Mouse (Mus musculus) midbrain, postnatal 0 days (tissue): ENCODE measurements at regions not wholly inside any gene's neighbourhood (a gene's known extent, or its start where the extent isn't known, plus 50 kb on each side); places are given as distances from the start of the nearest gene placed in this dataset.

Experiments used
- ATAC-seq: fragments of 200-750 bp; cut with Nextera tagmentation; 2 replicates; pipeline ENCODE4 v1.8.0; 2017; ENCODE audit warnings: moderate number of reproducible peaks, mild to moderate bottlenecking, moderate TSS enrichment, moderate library complexity; ENCODE audit not compliant: low FRiP score
- DNase-seq: peaks from one replicate; pipeline ENCODE4 v3.0.0-alpha.2; 2015; ENCODE audit warnings: low spot score
- H3K27ac ChIP-seq: fragments of 300-500 bp; sonication (generic); 2 replicates; pipeline ENCODE4 v1.5.1; 2014; ENCODE audit warnings: low read depth, mild to moderate bottlenecking, low read length, mixed read lengths
- H3K27me3 ChIP-seq: fragments of 300-500 bp; sonication (generic); 2 replicates; pipeline ENCODE4 v1.6.1; 2014; ENCODE audit warnings: low read length, control low read depth, mixed read lengths; ENCODE audit not compliant: insufficient read depth
- H3K36me3 ChIP-seq: fragments of 300-500 bp; sonication (generic); 2 replicates; pipeline ENCODE4 v1.6.1; 2014; ENCODE audit warnings: low read length, control low read depth, mixed read lengths; ENCODE audit not compliant: insufficient read depth
- H3K4me1 ChIP-seq: fragments of 300-500 bp; sonication (generic); 2 replicates; pipeline ENCODE4 v1.6.1; 2014; ENCODE audit warnings: mild to moderate bottlenecking, control low read depth, antibody characterized with exemption, low read length, mixed read lengths; ENCODE audit not compliant: insufficient read depth
- H3K4me2 ChIP-seq: fragments of 300-500 bp; sonication (generic); 2 replicates; pipeline ENCODE4 v1.6.1; 2014; ENCODE audit warnings: low read depth, mild to moderate bottlenecking, low read length, mixed read lengths; ENCODE audit not compliant: poor library complexity, severe bottlenecking
- H3K4me3 ChIP-seq: fragments of 300-500 bp; sonication (generic); 2 replicates; pipeline ENCODE4 v1.5.1; 2014; ENCODE audit warnings: low read depth, mild to moderate bottlenecking, low read length, moderate library complexity
- H3K9ac ChIP-seq: fragments of 300-500 bp; sonication (generic); replicated peaks from 2 replicates; pipeline ENCODE4 v1.6.1; 2014; ENCODE audit warnings: mild to moderate bottlenecking, low read length, moderate library complexity, mixed read lengths; ENCODE audit not compliant: poor library complexity, severe bottlenecking
- H3K9me3 ChIP-seq: fragments of 300-500 bp; sonication (generic); 2 replicates; pipeline ENCODE4 v1.6.1; 2016; ENCODE audit warnings: low read length, control low read depth
- CTCF ChIP-seq: IDR thresholded peaks from 2 replicates; pipeline ENCODE4 v1.5.1; 2016; ENCODE audit warnings: antibody characterized with exemption, mild to moderate bottlenecking
- WGBS: fragments of 180-500 bp; shearing (Covaris S2); extraction: QIAGEN DNeasy Blood & Tissue Kit; methylation state at CpG from one replicate; pipeline ENCODE4 v1.1.7; 2014; 5-methylcytosine and 5-hydroxymethylcytosine counted together

- no peak for TF ChIP-seq CTCF
- 54% methylated on average over 11 of the region's 11 CpGs for WGBS
- Histone ChIP-seq H3K4me2 (no peak overlapping the region), H3K9me3 (no peaks in the 10 kb centered on the region), H3K9ac (no peak overlapping the region), H3K4me3 (no peak overlapping the region), H3K27me3 (no peaks in the 10 kb centered on the region), H3K36me3 (no peaks in the 10 kb centered on the region), H3K27ac (no peak overlapping the region), H3K4me1 (no peaks in the 10 kb centered on the region)
- peak; percentile 76; the same call in 1 of the 2 replicates for ATAC-seq
- peak; percentile 62 for DNase-seq
These were observed 343.8 kb downstream of the Tmem161b start for GRCm38 (mm10) chr13:84565644-84566532.

- TF ChIP-seq CTCF, result no peak
- Histone ChIP-seq H3K9me3 (no peaks in the 10 kb centered on the region), H3K9ac (no peak overlapping the region), H3K27ac (no peak overlapping the region), H3K4me1 (no peaks in the 10 kb centered on the region), H3K4me2 (no peak overlapping the region), H3K4me3 (no peak overlapping the region), H3K27me3 (no peaks in the 10 kb centered on the region), H3K36me3 (no peaks in the 10 kb centered on the region)
- WGBS, result 67% methylated on average over 6 of the region's 6 CpGs
- no peak for DNase-seq
- no peak for ATAC-seq
These were observed 344.4 kb downstream of the Tmem161b start for GRCm38 (mm10) chr13:84566533-84566832.

- H3K4me2 ChIP-seq, result no peak overlapping the region
- no peaks in the 10 kb centered on the region for H3K36me3 ChIP-seq
- H3K4me1 ChIP-seq, result no peaks in the 10 kb centered on the region
- H3K27me3 ChIP-seq, result no peaks in the 10 kb centered on the region
- no peak overlapping the region for H3K4me3 ChIP-seq
- ATAC-seq (no peak), DNase-seq (peak; percentile 47)
- no peak overlapping the region for H3K27ac ChIP-seq
- TF ChIP-seq CTCF, result no peak
- H3K9me3 ChIP-seq, result no peaks in the 10 kb centered on the region
- H3K9ac ChIP-seq, result no peak overlapping the region
These were observed 347.3 kb downstream of the Tmem161b start for GRCm38 (mm10) chr13:84569371-84569770.

GRCm38 (mm10) chr13:84570206-84570605 lies 348.1 kb downstream of the Tmem161b start:
- H3K9ac ChIP-seq, result no peak overlapping the region
- no peak for ATAC-seq
- H3K27me3 ChIP-seq, result no peaks in the 10 kb centered on the region
- no peak overlapping the region for H3K4me2 ChIP-seq
- no peaks in the 10 kb centered on the region for H3K36me3 ChIP-seq
- H3K4me1 ChIP-seq, result no peaks in the 10 kb centered on the region
- H3K4me3 ChIP-seq, result no peak overlapping the region
- no peaks in the 10 kb centered on the region for H3K9me3 ChIP-seq
- no peak for DNase-seq
- WGBS, result 31% methylated on average over 2 of the region's 2 CpGs
- no peak for TF ChIP-seq CTCF
- H3K27ac ChIP-seq, result no peak overlapping the region

GRCm38 (mm10) chr13:84570984-84571844 lies 349.1 kb downstream of the Tmem161b start:
- no peaks in the 10 kb centered on the region for H3K4me1 ChIP-seq
- WGBS, result 13% methylated on average over 10 of the region's 10 CpGs
- DNase-seq, result peak; percentile 95
- H3K9ac ChIP-seq, result no peak overlapping the region
- no peak overlapping the region for H3K4me3 ChIP-seq
- TF ChIP-seq CTCF, result no peak
- H3K36me3 ChIP-seq, result no peaks in the 10 kb centered on the region
- H3K9me3 ChIP-seq, result no peaks in the 10 kb centered on the region
- no peak overlapping the region for H3K4me2 ChIP-seq
- no peaks in the 10 kb centered on the region for H3K27me3 ChIP-seq
- no peak overlapping the region for H3K27ac ChIP-seq
- ATAC-seq, result peak; percentile 91

- WGBS, result 36% methylated on average over 3 of the region's 3 CpGs
- no peaks in the 10 kb centered on the region for H3K36me3 ChIP-seq
- 0 out of 2 replicates have a peak, but pooled peaks have one; percentile 5 for ATAC-seq
These were observed 349.7 kb downstream of the Tmem161b start for GRCm38 (mm10) chr13:84571845-84572193.

More at GRCm38 (mm10) chr13:84571845-84572193, 349.7 kb downstream of the Tmem161b start:
- Histone ChIP-seq H3K4me3 (no peak overlapping the region), H3K9me3 (no peaks in the 10 kb centered on the region), H3K4me2 (no peak overlapping the region), H3K27ac (no peak overlapping the region; the same call in 1 of the 2 replicates), H3K27me3 (no peaks in the 10 kb centered on the region), H3K4me1 (no peaks in the 10 kb centered on the region), H3K9ac (no peak overlapping the region)
- TF ChIP-seq CTCF, result no peak
- peak; percentile 15 for DNase-seq
